Mouse (Mus musculus): ENCODE measurements around the gene Zdhhc18. TPM values are rescaled to one million over a fixed set of nuclear protein-coding genes. Genes with fewer than 3 reads are reported as not detected.

The Zdhhc18 gene
- total RNA-seq, 1 experiment from 2014 or later: 10.0 TPM

Other genes starting within 250 kb of the Zdhhc18 start
- gene Tent5b, start 170.0 kb downstream of the Zdhhc18 start, total RNA-seq (2017): not detected in 2 replicates
- gene Trnp1, start 151.6 kb downstream of the Zdhhc18 start, total RNA-seq (2017): not detected in 2 replicates
- gene Kdf1, start 131.2 kb downstream of the Zdhhc18 start, total RNA-seq (2017): not detected in 2 replicates
- gene Nudc, start 104.2 kb downstream of the Zdhhc18 start, total RNA-seq (2017): 194 and 277 TPM in 2 replicates
- not detected in 2 replicates for gene Nr0b2, start 96.8 kb downstream of the Zdhhc18 start, total RNA-seq (2017)
- 11.9 and 20.9 TPM in 2 replicates for gene Gpatch3, start 75.4 kb downstream of the Zdhhc18 start, total RNA-seq (2017)
- 15.1 and 21.8 TPM in 2 replicates for gene Gpn2, start 65.8 kb downstream of the Zdhhc18 start, total RNA-seq (2017)
- gene Sfn, start 48.0 kb downstream of the Zdhhc18 start, total RNA-seq (2017): 3.4 and 7.9 TPM in 2 replicates
- gene Pigv, start 22.5 kb upstream of the Zdhhc18 start, total RNA-seq (2017): 8.2 and 13.4 TPM in 2 replicates
- 40.4 and 47.2 TPM in 2 replicates for gene Arid1a, start 106.6 kb upstream of the Zdhhc18 start, total RNA-seq (2017)
- 65.1 and 82.5 TPM in 2 replicates for gene Rps6ka1, start 237.6 kb upstream of the Zdhhc18 start, total RNA-seq (2017)

Measured in hematopoietic stem cell, adult 5-6 weeks (primary cell).